Mouse (Mus musculus) kidney, embryonic 16.5 days (tissue): ENCODE measurements around the gene Tymp. TPM values are rescaled to one million over a fixed set of nuclear protein-coding genes. Genes with fewer than 3 reads are reported as not detected.

Source experiments
- polyA plus RNA-seq: library from polyadenylated mRNA; unstranded; fragments of >200 nt; fragmentation: Nextera tagmentation; extraction: Ambion mirVana; gene quantifications from 2 replicates; pipeline ENCODE4 v1.2.1, GENCODE M21; 2015

The Tymp gene
- polyA plus RNA-seq, 1 experiment from 2014 or later, result 1.9 TPM

Other genes with a start within 250 kb of the Tymp start
- 23.4 and 25.8 TPM in 2 replicates for gene Hdac10, start 248.3 kb downstream of the Tymp start, polyA plus RNA-seq
- gene Mapk12, start 236.3 kb downstream of the Tymp start, polyA plus RNA-seq, result 15.5 and 16.2 TPM in 2 replicates
- 16.0 and 16.4 TPM in 2 replicates for gene Mapk11, start 227.4 kb downstream of the Tymp start, polyA plus RNA-seq
- gene Plxnb2, start 196.3 kb downstream of the Tymp start, polyA plus RNA-seq, result 184 and 188 TPM in 2 replicates
- 20.4 and 21.9 TPM in 2 replicates for gene Dennd6b, start 180.5 kb downstream of the Tymp start, polyA plus RNA-seq
- 24.0 and 26.7 TPM in 2 replicates for gene Ppp6r2, start 165.5 kb downstream of the Tymp start, polyA plus RNA-seq
- 49.3 and 52.0 TPM in 2 replicates for gene Sbf1, start 61.7 kb downstream of the Tymp start, polyA plus RNA-seq
- gene Adm2, start 54.3 kb downstream of the Tymp start, polyA plus RNA-seq, result 0.98 and 1.5 TPM in 2 replicates
- gene Miox, start 42.6 kb downstream of the Tymp start, polyA plus RNA-seq, result 17.0 and 28.6 TPM in 2 replicates
- gene Lmf2, start 21.4 kb downstream of the Tymp start, polyA plus RNA-seq, result 68.3 and 79.0 TPM in 2 replicates
- 165 and 175 TPM in 2 replicates for gene Ncaph2, start 21.3 kb downstream of the Tymp start, polyA plus RNA-seq
- gene Sco2, start 3.2 kb downstream of the Tymp start, polyA plus RNA-seq, result 9.7 and 11.8 TPM in 2 replicates
- gene Odf3b, start 2.2 kb upstream of the Tymp start, polyA plus RNA-seq, result 1.1 and 1.6 TPM in 2 replicates
- 0.04 TPM in 1 of 2 replicates, not detected in the other for gene Klhdc7b, start 7.9 kb upstream of the Tymp start, polyA plus RNA-seq
- gene Syce3, start 33.5 kb upstream of the Tymp start, polyA plus RNA-seq, result not detected in 2 replicates
- 7.4 and 8.1 TPM in 2 replicates for gene Cpt1b, start 48.8 kb upstream of the Tymp start, polyA plus RNA-seq
- 2.8 and 5.0 TPM in 2 replicates for gene C730034F03Rik, start 52.5 kb upstream of the Tymp start, polyA plus RNA-seq
- gene Gm44502, start 52.7 kb upstream of the Tymp start, polyA plus RNA-seq, result 0.33 TPM in 1 of 2 replicates, not detected in the other
- 57.6 and 64.3 TPM in 2 replicates for gene Chkb, start 52.9 kb upstream of the Tymp start, polyA plus RNA-seq
- gene Mapk8ip2, start 76.9 kb upstream of the Tymp start, polyA plus RNA-seq, result 0.92 and 1.1 TPM in 2 replicates
- gene Arsa, start 100.4 kb upstream of the Tymp start, polyA plus RNA-seq, result 19.2 and 21.1 TPM in 2 replicates
- 1.8 and 2.9 TPM in 2 replicates for gene Shank3, start 122.6 kb upstream of the Tymp start, polyA plus RNA-seq
- gene Acr, start 191.3 kb upstream of the Tymp start, polyA plus RNA-seq, result 0.15 TPM in 1 of 2 replicates, not detected in the other
- 56.1 and 59.5 TPM in 2 replicates for gene Rabl2, start 214.9 kb upstream of the Tymp start, polyA plus RNA-seq